Mouse (Mus musculus): ENCODE measurements around the gene Hs6st3. TPM values are rescaled to one million over a fixed set of nuclear protein-coding genes. Genes with fewer than 3 reads are reported as not detected.
A peak's percentile ranks its signal among the peaks of the same experiment; 100 is the strongest.

Hs6st3 gene
- total RNA-seq (2017), result not detected in 2 replicates

- peak; percentile 15; the same call in 1 of the 2 replicates for ATAC-seq (replicated peaks; ENCODE audit: low read depth, poor library complexity, severe bottlenecking)
Measured at GRCm38 (mm10) chr14:119137906-119138785, at the start of gene Hs6st3. Hs6st3 (plus strand) TSS chr14:119138341.

- peak; percentile 56 for ATAC-seq (replicated peaks; ENCODE audit: low read depth, poor library complexity, severe bottlenecking)
Measured at GRCm38 (mm10) chr14:119098851-119099569, 39.1 kb upstream of the Hs6st3 start, which contains the start of gene Uggt2. Uggt2 (minus strand) TSS chr14:119099430.

GRCm38 (mm10) chr14:119099570-119099891, 38.6 kb upstream of the Hs6st3 start:
- no peak for ATAC-seq (replicated peaks; ENCODE audit: low read depth, poor library complexity, severe bottlenecking)

- ATAC-seq (replicated peaks; ENCODE audit: low read depth, poor library complexity, severe bottlenecking), result no peak
Measured at GRCm38 (mm10) chr14:119107591-119107990, 30.6 kb upstream of the Hs6st3 start.

- no peak for ATAC-seq (replicated peaks; ENCODE audit: low read depth, poor library complexity, severe bottlenecking)
Measured at GRCm38 (mm10) chr14:119108776-119109301, 29.3 kb upstream of the Hs6st3 start.

GRCm38 (mm10) chr14:119109776-119110218, 28.3 kb upstream of the Hs6st3 start:
- no peak for ATAC-seq (replicated peaks; ENCODE audit: low read depth, poor library complexity, severe bottlenecking)

GRCm38 (mm10) chr14:119112558-119112957, 25.6 kb upstream of the Hs6st3 start:
- ATAC-seq (replicated peaks; ENCODE audit: low read depth, poor library complexity, severe bottlenecking), result no peak

GRCm38 (mm10) chr14:119123582-119123981, 14.6 kb upstream of the Hs6st3 start:
- ATAC-seq (replicated peaks; ENCODE audit: low read depth, poor library complexity, severe bottlenecking), result no peak

GRCm38 (mm10) chr14:119124061-119124460, 14.1 kb upstream of the Hs6st3 start:
- ATAC-seq (replicated peaks; ENCODE audit: low read depth, poor library complexity, severe bottlenecking), result peak; percentile 47; the same call in 1 of the 2 replicates

- ATAC-seq (replicated peaks; ENCODE audit: low read depth, poor library complexity, severe bottlenecking), result no peak
Measured at GRCm38 (mm10) chr14:119125840-119126239, 12.3 kb upstream of the Hs6st3 start.

GRCm38 (mm10) chr14:119127330-119127729, 10.8 kb upstream of the Hs6st3 start:
- ATAC-seq (replicated peaks; ENCODE audit: low read depth, poor library complexity, severe bottlenecking), result no peak

- ATAC-seq (replicated peaks; ENCODE audit: low read depth, poor library complexity, severe bottlenecking), result peak; percentile 78
Measured at GRCm38 (mm10) chr14:119137512-119137905, 632 bp upstream of the Hs6st3 start.

- 0 out of 2 replicates have a peak, but pooled peaks have one; percentile 16 for ATAC-seq (replicated peaks; ENCODE audit: low read depth, poor library complexity, severe bottlenecking)
Measured at GRCm38 (mm10) chr14:119138786-119139100, 602 bp downstream of the Hs6st3 start.

- ATAC-seq (replicated peaks; ENCODE audit: low read depth, poor library complexity, severe bottlenecking), result no peak
Measured at GRCm38 (mm10) chr14:119139381-119139950, 1.3 kb downstream of the Hs6st3 start.

GRCm38 (mm10) chr14:119153088-119153487, 14.9 kb downstream of the Hs6st3 start:
- ATAC-seq (replicated peaks; ENCODE audit: low read depth, poor library complexity, severe bottlenecking), result no peak

- no peak for ATAC-seq (replicated peaks; ENCODE audit: low read depth, poor library complexity, severe bottlenecking)
Measured at GRCm38 (mm10) chr14:119193905-119194304, 55.8 kb downstream of the Hs6st3 start.

GRCm38 (mm10) chr14:119203508-119203907, 65.4 kb downstream of the Hs6st3 start:
- ATAC-seq (replicated peaks; ENCODE audit: low read depth, poor library complexity, severe bottlenecking), result no peak

GRCm38 (mm10) chr14:119215576-119216309, 77.6 kb downstream of the Hs6st3 start:
- ATAC-seq (replicated peaks; ENCODE audit: low read depth, poor library complexity, severe bottlenecking), result no peak

GRCm38 (mm10) chr14:119227709-119228338, 89.7 kb downstream of the Hs6st3 start:
- no peak for ATAC-seq (replicated peaks; ENCODE audit: low read depth, poor library complexity, severe bottlenecking)
